In the genomic region with DNA sequence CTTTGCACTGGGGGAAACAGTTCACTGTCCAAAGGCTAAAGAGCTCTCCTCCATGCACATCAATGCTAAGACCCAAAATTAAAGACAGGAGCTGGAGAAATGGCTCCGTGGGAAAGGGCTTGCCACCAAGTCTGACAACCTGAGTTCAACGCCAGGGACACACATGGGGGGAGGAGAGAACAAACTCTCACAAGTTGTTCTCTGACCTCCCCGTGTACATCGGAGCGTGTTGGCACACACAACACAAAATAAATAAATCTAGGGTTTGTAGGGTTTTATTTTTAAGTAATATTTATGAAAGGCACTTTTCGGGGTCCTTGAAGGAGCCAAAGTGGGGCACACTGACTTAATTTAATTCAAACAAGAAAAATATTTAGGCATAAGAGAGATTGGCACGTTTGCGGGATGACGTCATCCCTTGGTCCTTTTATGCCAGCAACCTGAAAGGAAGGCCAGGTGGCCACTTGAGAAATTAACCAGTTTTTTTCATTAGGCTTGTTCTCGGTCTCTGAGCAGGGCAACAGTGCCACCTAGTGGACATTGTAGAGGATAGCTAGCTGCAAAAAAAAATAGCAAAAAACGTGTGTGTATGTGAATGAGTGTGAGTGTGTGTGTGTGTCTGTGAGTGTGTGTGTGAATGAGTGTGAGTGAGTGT, we compare ENCODE assay signal across 8 mouse cellular contexts. TPM values are rescaled to one million over a fixed set of nuclear protein-coding genes. Genes with fewer than 3 reads are reported as not detected.
DNase-seq lines count a peak whose midpoint lies in the region; ATAC-seq lines count a peak whose summit lies in the region.

No protein-coding gene starts in this region.

- DNase-seq in adrenal gland, postnatal 14 days: peak; percentile 59
- no peak for DNase-seq in adrenal gland, postnatal 4 days (ENCODE audit: low spot score in 2 of 2)
- peak; percentile 12 for DNase-seq in thymus, postnatal 25 days
- DNase-seq in thymus, adult 18-20 months: no peak
- DNase-seq in embryo, embryonic 10.5 days (ENCODE audit: low spot score): peak; percentile 92
- DNase-seq in lung, adult 18-20 months: peak; percentile 42 to 62
- peak; percentile 36 for DNase-seq in right cerebral cortex, postnatal 25 days

- peak; percentile 59 to 62; a peak in 3 of 4 replicates for ATAC-seq in hematopoietic stem cell, adult 5-6 weeks (replicated peaks in 1 of 2; ENCODE audit: insufficient read depth in 1 of 2, low FRiP score in 2 of 2, low TSS enrichment in 1 of 2, low read depth in 1 of 2, poor library complexity in 2 of 2, severe bottlenecking in 2 of 2)

RNA-seq across cellular contexts. Expression of gene Mc3r, which starts 32.7 kb away (rescaled TPM):
- not detected in 2 replicates for total RNA-seq in adrenal gland, postnatal 14 days (2021)
- not detected for total RNA-seq in adrenal gland, postnatal 4 days (2021)
- not detected in 2 replicates for total RNA-seq in hematopoietic stem cell, adult 5-6 weeks (2017)

Comparison
In these comparisons a context has a peak if more than half of its experiments do, and no peak if none do; other contexts are left out.
1. DNase-seq: peak in adrenal gland, postnatal 14 days (single experiment), thymus, postnatal 25 days (single experiment), embryo, embryonic 10.5 days (single experiment), lung, adult 18-20 months (2 of 2) and right cerebral cortex, postnatal 25 days (single experiment); none in adrenal gland, postnatal 4 days (0 of 2) and thymus, adult 18-20 months (0 of 2).